Mouse (Mus musculus): ENCODE data around the gene Arl5c. TPM values are rescaled to one million over a fixed set of nuclear protein-coding genes. Genes with fewer than 3 reads are reported as not detected.

Gene Arl5c
- polyA plus RNA-seq (2016; fragmentation: Nextera tagmentation; extraction: Ambion mirVana), result 6.8 and 8.6 TPM in 2 replicates

DNA sequence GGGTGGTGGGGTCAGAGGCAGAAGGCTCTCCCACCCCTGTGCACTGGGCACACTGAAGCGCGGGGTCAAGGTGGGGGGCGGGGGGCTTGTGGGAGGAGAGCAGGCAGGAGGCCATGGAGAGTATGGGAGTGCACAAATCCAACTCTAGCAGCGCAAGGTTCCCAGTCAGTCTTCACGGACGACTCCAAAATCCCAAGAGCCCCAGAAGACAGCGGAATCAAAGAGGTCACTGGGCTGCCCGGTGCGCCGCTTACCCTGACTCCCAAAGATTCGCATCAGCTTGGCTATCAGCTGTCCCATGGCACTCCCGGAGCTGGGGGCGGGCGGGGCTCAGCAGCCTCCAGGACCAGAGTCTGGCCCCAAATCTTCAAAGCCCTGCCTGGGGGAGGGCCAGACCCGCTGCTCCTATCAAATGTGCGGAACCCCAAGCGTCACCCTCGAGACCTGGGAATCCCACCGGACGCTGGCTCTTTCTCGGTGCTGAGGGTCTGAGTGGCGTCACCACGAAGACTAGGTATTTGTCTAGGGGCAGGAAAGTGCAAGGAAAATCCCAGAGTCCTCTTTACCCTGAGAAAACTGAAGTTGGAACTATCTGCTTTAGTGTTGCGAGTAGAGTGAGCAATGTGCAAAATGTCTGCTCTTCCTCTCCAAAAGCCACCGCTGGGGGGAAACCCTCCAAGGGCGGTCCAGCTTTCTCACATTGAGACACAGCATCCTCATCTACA is at the start of gene Arl5c:
Arl5c (minus strand) TSS at position 618 of the 725 bp plus-strand sequence.
- Histone ChIP-seq H3K9ac (peak within 1 kb of the TSS; percentile 38), H3K4me2 (replicated peaks) (peak within 1 kb of the TSS; percentile 83), H3K27me3 (replicated peaks) (0 out of 2 replicates have a peak, but pooled peaks cover 5% of the 10 kb centered on the region), H3K27ac (no peak within 1 kb of the TSS), H3K36me3 (no peaks in the 10 kb centered on the region), H3K9me3 (no peaks in the 10 kb centered on the region), H3K4me1 (peaks cover 13% of the 10 kb centered on the region), H3K4me3 (peak within 1 kb of the TSS; percentile 40)
- under 1% methylated on average over 26 of the region's 26 CpGs for WGBS
- ATAC-seq (ENCODE audit: low FRiP score, low read depth), result peak; percentile 56

DNA sequence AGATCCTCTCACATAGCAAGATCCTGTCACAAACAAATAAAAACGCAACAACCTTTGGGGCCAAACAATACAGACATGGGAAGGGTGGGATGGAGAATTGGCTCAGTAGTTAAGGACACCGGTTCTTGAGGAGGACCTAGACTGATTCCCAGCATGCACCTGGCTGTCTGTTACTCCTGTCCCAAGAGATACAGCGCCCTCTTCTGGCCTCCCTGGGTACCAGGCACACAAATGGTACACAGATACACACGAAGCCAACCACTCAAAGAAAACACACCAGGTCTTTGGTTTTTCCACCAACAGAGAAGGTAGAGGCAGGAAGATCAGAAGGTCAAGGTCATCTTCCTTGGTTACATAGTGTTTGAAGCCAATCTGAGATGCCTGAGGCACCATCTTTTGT is 49.6 kb upstream of the Arl5c start:
- 63% methylated on average over 4 of the region's 4 CpGs for WGBS
- H3K4me2 ChIP-seq (replicated peaks), result no peak overlapping the region
- H3K4me3 ChIP-seq, result no peak overlapping the region
- peaks cover 7% of the 10 kb centered on the region; the same call in 1 of the 2 replicates for H3K36me3 ChIP-seq
- H3K9ac ChIP-seq, result no peak overlapping the region
- no peaks in the 10 kb centered on the region for H3K9me3 ChIP-seq
- H3K27me3 ChIP-seq (replicated peaks), result peaks cover 7% of the 10 kb centered on the region
- H3K4me1 ChIP-seq, result peaks cover 3% of the 10 kb centered on the region; the same call in 1 of the 2 replicates
- no peak for ATAC-seq (ENCODE audit: low FRiP score, low read depth)
- H3K27ac ChIP-seq, result no peak overlapping the region

DNA sequence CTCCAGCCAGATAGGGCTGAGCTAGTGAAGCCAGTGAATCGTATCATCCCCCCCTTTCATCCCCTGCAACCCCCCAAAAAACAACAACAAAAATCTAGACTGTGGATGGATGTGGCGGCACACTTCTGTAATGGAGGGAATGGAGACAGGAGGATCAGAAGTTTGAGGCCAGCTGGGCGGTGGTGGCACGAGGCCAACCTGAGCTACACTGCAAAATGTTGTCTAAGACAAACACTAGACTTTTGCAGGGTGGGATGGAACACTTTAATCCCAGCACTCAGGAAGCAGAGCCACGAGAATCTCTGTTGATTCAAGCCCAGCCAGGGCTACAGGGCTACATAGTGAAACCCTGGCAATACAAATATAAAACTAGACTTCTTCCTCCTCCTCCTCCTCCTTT is 48.1 kb upstream of the Arl5c start:
- Histone ChIP-seq H3K27me3 (replicated peaks) (no peaks in the 10 kb centered on the region), H3K4me2 (replicated peaks) (no peak overlapping the region), H3K9ac (0 out of 2 replicates have a peak overlapping the region, but pooled peaks have one; percentile 8), H3K9me3 (no peaks in the 10 kb centered on the region), H3K4me3 (no peak overlapping the region), H3K36me3 (peaks cover 13% of the 10 kb centered on the region; the same call in 1 of the 2 replicates), H3K4me1 (no peaks in the 10 kb centered on the region), H3K27ac (no peak overlapping the region)
- no peak for ATAC-seq (ENCODE audit: low FRiP score, low read depth)
- WGBS, result 85% methylated on average over 5 of the region's 5 CpGs

DNA sequence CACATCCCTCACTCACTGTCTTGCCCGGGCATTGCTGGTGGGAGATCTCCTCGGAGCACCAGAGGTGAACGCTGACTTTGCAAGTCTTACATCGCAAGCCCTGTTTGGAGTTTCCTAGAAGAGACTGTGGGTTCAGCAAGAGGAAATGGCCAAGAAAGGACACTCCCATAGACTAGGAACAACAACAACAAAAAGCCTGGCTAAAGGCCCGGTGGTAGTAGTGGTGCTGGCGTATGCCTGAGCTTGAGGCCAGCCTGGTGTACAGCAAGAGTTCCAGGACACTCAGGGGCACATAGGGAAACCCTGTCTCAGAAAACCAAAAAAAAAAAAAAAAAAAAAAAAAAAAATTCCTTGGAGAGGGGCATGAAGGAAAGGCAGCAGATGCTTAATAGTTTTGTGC is 46.8 kb upstream of the Arl5c start:
- Histone ChIP-seq H3K4me1 (no peaks in the 10 kb centered on the region), H3K36me3 (peaks cover 13% of the 10 kb centered on the region; the same call in 1 of the 2 replicates), H3K9me3 (no peaks in the 10 kb centered on the region), H3K27ac (no peak overlapping the region), H3K4me2 (replicated peaks) (no peak overlapping the region), H3K9ac (no peak overlapping the region), H3K4me3 (no peak overlapping the region), H3K27me3 (replicated peaks) (0 out of 2 replicates have a peak, but pooled peaks cover 5% of the 10 kb centered on the region)
- WGBS, result 86% methylated on average over 6 of the region's 6 CpGs
- no peak for ATAC-seq (ENCODE audit: low FRiP score, low read depth)

DNA sequence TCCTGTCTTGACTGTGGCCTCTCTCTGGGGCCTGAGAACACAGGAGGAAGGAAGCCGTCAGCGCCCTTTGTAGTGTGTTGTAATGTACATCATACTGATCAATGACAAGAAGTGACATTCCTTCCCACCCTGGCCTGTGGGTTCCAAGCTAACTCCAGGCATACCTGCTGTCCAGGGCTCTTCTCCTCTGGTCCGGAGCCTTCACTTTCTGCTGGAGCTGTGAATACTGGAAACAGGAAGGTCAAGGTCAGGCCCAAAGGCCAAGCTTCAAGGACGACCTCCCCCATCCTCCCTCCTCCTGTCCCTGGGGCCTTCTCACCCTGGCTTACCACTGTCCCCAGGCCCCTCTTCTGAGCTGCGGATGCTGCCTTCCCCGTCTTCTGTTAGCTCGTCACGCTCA is 45.0 kb upstream of the Arl5c start:
- Histone ChIP-seq H3K36me3 (peaks cover 13% of the 10 kb centered on the region; the same call in 1 of the 2 replicates), H3K9me3 (no peaks in the 10 kb centered on the region), H3K27ac (no peak overlapping the region), H3K27me3 (replicated peaks) (peaks cover 13% of the 10 kb centered on the region; the same call in 1 of the 2 replicates), H3K4me3 (no peak overlapping the region), H3K4me2 (replicated peaks) (no peak overlapping the region), H3K9ac (no peak overlapping the region), H3K4me1 (peaks cover 7% of the 10 kb centered on the region)
- ATAC-seq (ENCODE audit: low FRiP score, low read depth), result no peak
- WGBS, result 74% methylated on average over 8 of the region's 8 CpGs

DNA sequence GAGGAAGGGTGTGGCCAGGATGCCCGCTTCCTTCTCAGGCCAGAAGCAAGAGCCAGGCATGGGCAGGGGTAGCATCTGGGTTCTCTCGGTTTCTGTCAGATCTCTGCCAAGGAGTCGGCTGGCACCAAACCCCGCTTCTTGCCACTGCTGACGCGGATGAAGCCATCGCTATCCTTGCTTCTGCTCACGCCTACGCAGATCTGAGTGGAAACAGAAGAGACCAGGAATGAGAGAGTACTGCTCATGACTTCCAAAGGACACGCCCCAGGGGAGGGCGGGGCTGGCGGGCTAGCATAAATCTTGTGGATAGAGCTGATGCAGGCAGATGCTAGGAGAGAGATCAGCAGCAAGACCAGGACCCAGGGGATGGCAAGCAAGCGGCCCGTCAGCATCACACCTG is 41.9 kb upstream of the Arl5c start:
- H3K4me1 ChIP-seq, result peaks cover 20% of the 10 kb centered on the region
- no peak for ATAC-seq (ENCODE audit: low FRiP score, low read depth)
- peaks cover 13% of the 10 kb centered on the region; the same call in 1 of the 2 replicates for H3K27me3 ChIP-seq (replicated peaks)
- H3K27ac ChIP-seq, result no peak overlapping the region
- no peaks in the 10 kb centered on the region for H3K9me3 ChIP-seq
- no peak overlapping the region for H3K4me2 ChIP-seq (replicated peaks)
- no peak overlapping the region for H3K4me3 ChIP-seq
- WGBS, result 68% methylated on average over 14 of the region's 14 CpGs
- no peak overlapping the region for H3K9ac ChIP-seq
- H3K36me3 ChIP-seq, result peaks cover 13% of the 10 kb centered on the region; the same call in 1 of the 2 replicates

DNA sequence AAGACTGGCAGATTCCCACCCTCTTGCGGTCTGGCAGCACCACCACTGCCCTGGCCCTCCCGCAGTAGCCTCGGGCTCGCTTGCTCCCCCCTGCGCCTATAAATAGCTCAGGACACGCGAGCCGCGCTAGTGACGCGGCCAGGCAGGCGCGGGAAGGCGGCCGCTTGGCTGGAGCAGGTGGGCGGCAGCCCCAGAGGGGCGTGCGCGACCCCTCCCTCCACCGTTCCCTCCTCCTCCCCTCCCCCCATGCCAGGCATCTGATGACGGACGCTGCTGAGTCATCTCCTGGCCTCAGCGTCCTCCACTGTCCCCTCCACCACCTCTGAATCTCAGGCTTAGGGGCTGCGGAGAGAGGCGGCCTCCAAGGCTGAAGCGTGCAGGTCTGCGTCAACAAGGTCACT is 40.0 kb upstream of the Arl5c start:
- ATAC-seq (ENCODE audit: low FRiP score, low read depth), result peak; percentile 67
- Histone ChIP-seq H3K9me3 (no peaks in the 10 kb centered on the region), H3K4me2 (replicated peaks) (peak overlapping the region; percentile 77), H3K36me3 (peaks cover 11% of the 10 kb centered on the region), H3K4me1 (peaks cover 20% of the 10 kb centered on the region), H3K9ac (peak overlapping the region; percentile 44), H3K27me3 (replicated peaks) (peaks cover 13% of the 10 kb centered on the region; the same call in 1 of the 2 replicates), H3K4me3 (peak overlapping the region; percentile 27), H3K27ac (no peak overlapping the region)
- WGBS, result under 1% methylated on average over 27 of the region's 27 CpGs

DNA sequence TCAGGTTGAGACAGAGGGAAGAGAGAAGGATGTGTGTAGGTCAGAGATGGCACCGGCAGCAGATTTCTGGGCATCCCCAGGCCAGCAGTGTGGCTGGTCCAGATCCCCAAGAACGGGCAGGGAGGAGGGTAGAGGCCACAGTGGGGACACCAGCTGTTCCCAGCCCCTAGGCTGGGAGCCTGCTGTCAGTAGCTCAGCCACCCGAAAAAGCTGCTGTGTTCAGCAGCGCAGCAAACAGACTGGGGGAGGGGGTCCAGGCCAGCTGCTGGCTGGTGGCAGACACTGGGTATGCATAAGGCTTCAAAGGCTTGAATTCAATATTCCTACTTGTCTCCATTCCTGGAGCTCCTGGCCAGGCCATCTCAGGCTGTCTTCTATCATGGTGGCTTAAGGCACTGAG is 38.9 kb upstream of the Arl5c start:
- H3K9me3 ChIP-seq, result no peaks in the 10 kb centered on the region
- peaks cover 20% of the 10 kb centered on the region for H3K4me1 ChIP-seq
- peaks cover 16% of the 10 kb centered on the region for H3K36me3 ChIP-seq
- H3K27me3 ChIP-seq (replicated peaks), result peaks cover 13% of the 10 kb centered on the region; the same call in 1 of the 2 replicates
- peak; percentile 23; the same call in 1 of the 2 replicates for ATAC-seq (ENCODE audit: low FRiP score, low read depth)
- no peak overlapping the region for H3K27ac ChIP-seq
- 14% methylated on average over 4 of the region's 4 CpGs for WGBS
- H3K4me2 ChIP-seq (replicated peaks), result 0 out of 2 replicates have a peak overlapping the region, but pooled peaks have one; percentile 23
- H3K9ac ChIP-seq, result no peak overlapping the region
- no peak overlapping the region for H3K4me3 ChIP-seq

DNA sequence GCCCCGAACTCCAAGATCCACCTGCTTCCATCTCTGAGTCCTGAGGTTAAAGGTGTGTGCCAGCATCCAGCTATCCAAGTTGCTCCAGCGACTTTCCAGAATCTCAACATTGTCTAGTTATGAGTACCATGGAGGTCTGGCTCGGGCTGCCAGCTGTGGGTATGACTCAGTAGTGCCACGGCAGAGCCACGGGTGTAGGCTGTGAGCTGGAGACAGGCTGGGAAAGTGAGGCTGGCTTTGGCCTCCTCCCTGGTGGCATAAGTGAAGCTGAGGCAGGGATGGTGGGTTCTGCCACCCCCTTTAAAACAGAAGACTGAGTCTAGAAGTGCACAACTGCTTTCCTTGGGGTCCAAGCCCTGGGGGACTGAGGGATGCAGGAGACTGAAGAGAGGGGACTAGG is 38.1 kb upstream of the Arl5c start:
- Histone ChIP-seq H3K4me3 (no peak overlapping the region), H3K4me1 (peaks cover 20% of the 10 kb centered on the region), H3K27me3 (replicated peaks) (peaks cover 13% of the 10 kb centered on the region; the same call in 1 of the 2 replicates), H3K27ac (no peak overlapping the region), H3K36me3 (peaks cover 23% of the 10 kb centered on the region), H3K4me2 (replicated peaks) (no peak overlapping the region), H3K9ac (no peak overlapping the region), H3K9me3 (no peaks in the 10 kb centered on the region)
- ATAC-seq (ENCODE audit: low FRiP score, low read depth), result no peak
- WGBS, result 84% methylated on average over 5 of the region's 5 CpGs

DNA sequence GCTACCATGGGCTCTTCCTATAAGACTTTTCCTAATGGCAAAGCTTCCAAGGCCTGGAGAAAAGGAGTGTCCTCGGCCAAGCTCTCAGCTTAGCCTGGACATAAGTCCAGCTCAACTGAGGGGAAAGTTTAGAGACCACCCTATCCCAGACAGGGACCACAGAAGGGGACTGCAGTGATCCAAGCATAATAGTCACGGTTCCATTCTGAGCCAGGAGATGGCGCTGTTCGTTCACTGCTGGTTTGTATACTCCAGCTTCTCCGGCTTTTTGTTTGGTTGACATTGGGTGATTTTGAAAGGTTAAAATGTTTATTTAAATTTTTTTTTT is 35.4 kb upstream of the Arl5c start:
- WGBS, result 7% methylated on average over 5 of the region's 5 CpGs
- ATAC-seq (ENCODE audit: low FRiP score, low read depth), result no peak
- Histone ChIP-seq H3K9ac (no peak overlapping the region), H3K27ac (no peak overlapping the region), H3K27me3 (replicated peaks) (0 out of 2 replicates have a peak, but pooled peaks cover under 1% of the 10 kb centered on the region), H3K9me3 (no peaks in the 10 kb centered on the region), H3K4me1 (peaks cover 20% of the 10 kb centered on the region), H3K36me3 (peaks cover 33% of the 10 kb centered on the region), H3K4me3 (no peak overlapping the region), H3K4me2 (replicated peaks) (no peak overlapping the region)

DNA sequence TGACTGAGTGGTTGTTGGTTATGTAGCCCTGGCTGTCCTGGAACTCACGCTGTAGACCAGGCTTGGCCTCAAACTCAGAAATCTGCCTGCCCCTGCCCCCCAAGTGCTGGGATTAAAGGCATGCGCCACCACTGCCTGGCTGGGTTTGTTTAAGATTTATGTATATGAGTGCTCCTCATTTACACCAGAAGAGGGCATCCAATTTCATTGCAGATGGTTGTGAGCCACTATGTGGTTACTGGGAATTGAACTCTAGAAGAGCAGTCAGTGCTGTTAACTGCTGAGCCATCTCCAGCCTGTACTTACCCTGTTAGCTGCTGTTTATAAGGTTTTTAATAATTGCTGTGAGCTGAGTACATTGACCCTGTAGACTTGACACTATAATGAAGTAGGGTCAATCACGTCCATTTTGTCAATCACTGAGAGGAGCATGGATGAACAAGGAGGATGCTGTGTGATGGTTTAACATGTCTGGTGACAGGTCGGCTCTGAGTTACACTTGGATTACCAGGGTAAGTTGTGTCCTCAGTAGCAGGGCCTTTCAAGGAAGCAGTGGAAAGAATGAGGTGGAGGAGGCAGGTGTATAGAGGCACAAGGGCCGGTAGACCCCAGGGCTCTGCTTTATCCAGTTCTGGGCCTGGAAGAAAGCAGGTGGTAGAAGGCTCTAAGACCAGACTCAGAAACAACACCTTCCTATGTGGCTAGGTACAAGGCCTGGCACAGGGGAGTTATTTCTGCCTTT is 34.9 kb upstream of the Arl5c start:
- no peak overlapping the region for H3K27ac ChIP-seq
- H3K4me3 ChIP-seq, result no peak overlapping the region
- 52% methylated on average over 5 of the region's 5 CpGs for WGBS
- H3K36me3 ChIP-seq, result peaks cover 33% of the 10 kb centered on the region
- H3K27me3 ChIP-seq (replicated peaks), result no peaks in the 10 kb centered on the region
- no peak for ATAC-seq (ENCODE audit: low FRiP score, low read depth)
- H3K9me3 ChIP-seq, result no peaks in the 10 kb centered on the region
- H3K4me1 ChIP-seq, result peaks cover 18% of the 10 kb centered on the region
- no peak overlapping the region for H3K4me2 ChIP-seq (replicated peaks)
- no peak overlapping the region for H3K9ac ChIP-seq

DNA sequence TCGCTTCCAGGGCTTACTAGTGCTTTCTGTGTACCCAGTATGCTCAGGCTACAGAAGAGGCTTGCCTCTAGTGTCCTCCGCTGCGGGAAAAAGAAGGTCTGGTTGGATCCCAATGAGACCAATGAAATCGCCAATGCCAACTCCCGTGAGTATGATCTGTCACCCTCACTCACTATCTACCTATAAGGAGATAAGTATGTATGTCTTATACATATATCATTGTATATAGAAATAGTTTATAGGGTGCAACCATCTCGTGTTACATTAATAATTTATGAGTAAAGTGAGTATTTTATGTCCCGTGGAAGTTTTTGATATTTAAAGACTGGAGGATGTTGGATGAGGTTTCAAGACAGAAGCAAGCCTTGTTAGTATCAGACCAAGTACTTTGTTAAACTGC is 31.8 kb upstream of the Arl5c start:
- H3K4me2 ChIP-seq (replicated peaks), result peak overlapping the region; percentile 75
- H3K9me3 ChIP-seq, result no peaks in the 10 kb centered on the region
- H3K27me3 ChIP-seq (replicated peaks), result no peaks in the 10 kb centered on the region
- no peak for ATAC-seq (ENCODE audit: low FRiP score, low read depth)
- peaks cover 18% of the 10 kb centered on the region; the same call in 1 of the 2 replicates for H3K4me1 ChIP-seq
- H3K27ac ChIP-seq, result no peak overlapping the region
- peaks cover 33% of the 10 kb centered on the region for H3K36me3 ChIP-seq
- H3K9ac ChIP-seq, result peak overlapping the region; percentile 99
- WGBS, result 20% methylated on average over 7 of the region's 7 CpGs
- H3K4me3 ChIP-seq, result peak overlapping the region; percentile 100
